Mouse (Mus musculus): Measurements from ENCODE around the gene Inpp5a.

DNA sequence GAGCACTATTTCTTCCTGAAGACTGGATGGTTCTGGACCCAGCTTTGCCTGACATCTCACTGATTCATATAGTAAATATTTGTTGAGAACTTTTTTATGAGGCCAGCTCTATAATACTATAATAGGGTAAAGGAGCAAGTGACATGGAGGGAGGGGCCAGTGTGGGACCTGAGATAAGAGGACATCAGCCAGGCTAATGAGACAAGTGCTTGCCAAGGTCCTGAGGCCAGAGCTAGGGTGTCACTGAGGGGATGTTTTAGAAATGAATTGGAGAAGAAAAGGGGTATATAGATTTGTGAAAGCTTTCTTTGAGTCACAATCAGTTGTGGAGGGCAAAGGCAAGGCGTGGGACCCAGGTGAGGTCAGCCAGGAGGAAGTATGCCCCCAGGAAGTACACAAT lies 4.4 kb upstream of the Inpp5a start:
- TF ChIP-seq CTCF (IDR thresholded peaks at IDR 0.05; ENCODE audit: control insufficient read depth, insufficient read depth, low read length) (no peak), POLR2A (IDR thresholded peaks at IDR 0.05; ENCODE audit: borderline replicate concordance, control insufficient read depth, low read depth, low read length) (no peak)
